Mouse (Mus musculus) gastrocnemius, postnatal 10 days (tissue): ENCODE measurements around the gene Gm38394. TPM values are rescaled to one million over a fixed set of nuclear protein-coding genes. Genes with fewer than 3 reads are reported as not detected.
"Not testable (repeated sequence)": the region's sequence is repeated elsewhere in the genome, so short reads cannot be mapped to it uniquely, and the experiment has no call there.

Experiments used
- DNase-seq: peaks from one replicate; pipeline ENCODE4 v3.0.0; 2021; ENCODE audit warnings: mixed read lengths
- long read RNA-seq, 2 experiments: library from polyadenylated mRNA; stranded (forward); transcript quantifications; one replicate each; pipeline ENCODE4 v2.0.0; 2021
- total RNA-seq, 2 experiments: library from RNA; stranded (reverse); gene quantifications; 2 replicates each; pipeline ENCODE4 v1.2.3; 2021

Gm38394 gene
- 10 to 100 TPM; 42.4 to 56.6 TPM for total RNA-seq
- long read RNA-seq, experiment 1, partial matches to known transcripts: 20 of 21 reads
- long read RNA-seq, experiment 1, other reads (novel, unspliced or antisense): 1 of 21 reads
- long read RNA-seq, experiment 2, partial matches to known transcripts: 0 of 1 reads
- long read RNA-seq, experiment 2, other reads (novel, unspliced or antisense): 1 of 1 reads

DNA sequence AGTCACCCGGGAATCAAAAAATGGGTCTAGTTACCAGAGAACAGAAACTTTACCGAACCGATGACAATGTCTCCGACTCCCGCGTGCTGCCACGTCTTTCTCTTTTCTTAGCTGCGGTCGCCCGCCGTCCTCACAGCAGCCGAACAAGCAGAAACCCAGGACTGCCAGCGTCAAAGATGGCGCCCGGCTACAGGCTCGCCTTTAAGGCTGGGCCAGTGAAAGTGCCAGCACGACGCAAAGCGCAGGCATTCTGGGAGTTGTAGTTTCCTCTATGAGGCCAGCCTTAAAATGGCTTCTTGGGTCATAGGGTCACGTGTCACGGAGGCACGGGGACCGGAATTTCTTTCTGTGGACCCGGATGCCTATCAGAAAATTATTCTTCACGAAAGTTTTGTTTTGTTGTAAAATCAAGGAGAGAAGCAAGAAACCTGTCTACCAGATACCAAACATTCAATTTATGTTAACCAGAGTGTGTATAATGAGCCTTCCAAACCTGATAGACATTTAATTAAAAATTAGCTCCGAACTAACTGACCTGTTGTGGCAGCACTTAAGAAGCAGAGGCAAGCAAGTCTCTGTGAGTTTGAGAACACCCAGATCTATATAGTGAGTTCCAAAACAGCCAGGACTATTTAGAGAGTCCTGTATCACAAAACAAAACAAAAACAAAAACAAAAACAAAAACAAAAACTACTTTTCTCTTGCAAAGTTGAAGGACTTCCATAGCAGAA is at the start of gene Gm38394:
Gene Gm38394 (minus strand): TSS at position 116 of the 731 bp plus-strand sequence.
- peak; percentile 82 for DNase-seq

DNA sequence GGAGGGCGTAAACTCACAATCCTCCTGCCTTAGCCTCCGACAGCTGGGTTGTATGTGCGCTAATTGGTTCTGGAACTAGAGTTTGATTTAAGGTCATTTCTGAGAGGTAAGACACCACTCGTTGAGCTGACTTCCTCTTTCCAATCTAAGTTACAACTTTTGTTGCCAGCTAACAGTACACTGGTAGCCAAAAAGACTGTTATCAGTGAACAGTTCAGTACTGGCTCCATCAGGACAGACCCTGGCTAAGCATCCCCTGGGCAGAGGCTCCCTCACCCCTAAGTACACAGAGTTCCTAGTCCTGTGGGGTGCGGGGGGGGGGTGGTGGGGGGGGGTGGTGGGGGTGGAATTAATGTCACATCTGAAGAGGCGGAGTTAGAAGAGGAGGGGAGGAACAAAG is 49.8 kb upstream of the Gm38394 start:
- no peak for DNase-seq

DNA sequence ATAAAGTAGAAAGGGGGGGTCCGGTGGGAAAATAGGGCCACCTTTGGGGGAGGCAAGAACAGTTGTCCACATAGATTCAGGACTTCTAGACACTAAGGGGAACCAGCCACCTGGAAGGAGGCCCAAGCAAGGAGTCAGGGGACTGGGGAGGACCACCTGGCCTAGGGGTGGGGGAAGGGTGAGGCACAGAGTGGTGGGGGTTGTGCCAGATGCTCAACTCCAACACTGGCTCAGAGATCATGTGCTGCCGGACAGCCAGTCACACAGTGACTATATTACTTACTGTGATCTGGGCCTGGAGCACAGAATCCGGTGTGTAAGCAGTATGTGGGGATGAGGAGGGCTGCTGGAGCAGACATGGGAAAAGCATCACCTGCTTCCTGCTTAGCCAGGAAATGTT is 48.2 kb upstream of the Gm38394 start:
- no peak for DNase-seq

DNA sequence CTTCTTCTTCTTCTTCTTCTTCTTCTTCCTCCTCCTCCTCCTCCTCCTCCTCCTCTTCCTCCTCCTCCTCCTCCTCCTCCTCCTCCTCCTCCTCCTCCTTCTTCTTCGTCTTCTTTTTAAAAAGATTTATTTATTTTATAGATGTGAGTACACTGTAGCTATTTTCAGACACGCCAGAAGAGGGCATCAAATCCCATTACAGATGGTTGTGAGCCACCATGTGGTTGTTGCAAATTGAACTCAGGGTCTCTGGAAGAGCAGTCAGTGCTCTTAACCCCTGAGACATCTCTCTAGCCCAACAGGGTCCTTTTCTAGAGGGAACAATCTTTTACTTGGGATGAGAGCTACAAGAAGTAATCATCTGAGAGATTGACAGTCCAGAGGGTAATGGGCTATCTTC is 40.7 kb upstream of the Gm38394 start:
- not testable (repeated sequence) for DNase-seq

DNA sequence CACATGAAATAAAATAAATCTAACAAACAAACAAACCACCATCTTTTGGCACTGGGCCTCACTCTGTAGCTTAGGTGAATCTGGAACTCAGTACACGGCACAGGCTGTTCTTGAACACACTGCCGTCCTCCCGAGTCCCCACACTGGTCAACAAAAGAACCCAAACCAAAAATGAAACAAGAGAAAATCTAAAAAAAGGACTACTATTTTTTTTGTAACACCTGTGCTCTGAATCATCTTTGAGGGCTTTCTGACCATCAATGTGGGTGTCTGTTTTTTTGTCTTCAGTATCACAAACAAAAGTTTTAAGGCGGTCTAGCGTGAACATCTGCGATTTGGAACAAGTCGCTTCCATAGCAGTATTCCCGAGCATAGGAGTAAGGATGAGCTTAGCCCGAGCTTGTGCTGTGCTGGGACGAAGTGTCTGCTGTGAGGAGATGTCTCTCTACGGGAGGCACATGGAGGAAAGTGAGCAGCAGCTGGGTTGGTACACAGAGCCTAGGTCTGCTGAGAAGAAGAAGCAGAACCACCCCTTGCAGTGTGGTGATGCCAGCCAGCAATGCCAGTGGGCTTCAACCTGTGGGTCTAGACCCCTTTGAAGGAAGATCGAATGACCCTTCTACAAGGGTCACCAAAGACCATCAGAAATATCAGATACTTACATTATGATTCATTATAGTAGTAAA is 37.0 kb upstream of the Gm38394 start:
- no peak for DNase-seq

DNA sequence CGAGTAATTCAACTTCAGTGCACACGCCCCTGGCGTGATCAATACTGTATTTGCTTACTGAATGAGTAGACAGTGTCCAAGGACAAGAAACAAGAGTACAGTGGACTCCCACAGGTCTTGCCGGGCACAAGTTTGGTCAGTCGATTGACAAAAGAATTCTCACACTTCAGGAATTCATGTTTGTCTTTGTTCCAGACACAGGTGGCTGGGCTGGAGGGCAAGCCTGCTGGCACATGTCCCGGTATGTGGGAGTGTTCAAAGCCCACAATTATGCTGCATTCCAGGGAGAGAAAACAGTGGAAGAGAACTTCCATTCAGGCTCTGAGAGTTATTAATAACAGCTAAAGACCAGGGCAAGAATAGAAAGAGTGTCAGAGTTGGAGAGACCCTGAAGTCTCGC is 34.8 kb upstream of the Gm38394 start:
- DNase-seq: peak; percentile 42

DNA sequence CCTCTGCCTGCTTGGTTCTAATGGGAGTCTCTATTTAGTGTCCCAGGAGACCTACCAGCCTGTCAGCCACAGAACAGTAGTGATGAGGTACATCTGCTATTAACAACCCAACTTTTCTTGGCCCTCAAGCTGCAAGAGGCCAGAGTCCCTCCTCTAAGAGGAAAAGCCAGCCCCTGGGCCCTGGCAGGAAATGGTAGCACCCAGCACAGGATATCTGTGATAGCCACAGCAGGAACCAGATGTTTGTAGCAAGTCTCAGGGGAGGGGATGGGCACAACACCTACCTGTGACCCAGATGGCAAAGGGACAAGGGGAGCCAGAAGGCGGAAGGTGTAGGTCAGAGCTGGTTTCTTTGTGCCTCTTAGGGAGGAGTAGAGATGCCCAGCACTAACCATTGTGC is 33.8 kb upstream of the Gm38394 start:
- no peak for DNase-seq

DNA sequence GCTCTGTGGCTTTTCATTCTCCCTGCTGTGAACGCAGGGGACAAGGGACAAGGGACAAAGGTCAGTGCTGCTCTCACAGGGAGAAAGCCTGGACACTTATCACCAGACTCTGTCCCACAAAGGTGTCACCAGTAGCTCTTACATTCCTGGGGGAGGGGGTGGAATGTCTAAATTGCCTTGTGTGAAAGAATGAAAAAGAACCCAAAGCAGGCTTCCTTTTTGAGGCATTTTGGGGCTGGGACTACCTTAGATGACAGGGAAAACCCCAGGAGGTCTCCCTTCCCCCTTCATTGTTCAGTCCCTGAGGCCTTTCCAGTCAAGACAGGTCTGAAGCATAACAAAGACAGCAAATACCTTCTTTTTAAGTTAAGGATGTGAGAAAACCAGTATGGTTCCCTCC is 33.2 kb upstream of the Gm38394 start:
- no peak for DNase-seq

DNA sequence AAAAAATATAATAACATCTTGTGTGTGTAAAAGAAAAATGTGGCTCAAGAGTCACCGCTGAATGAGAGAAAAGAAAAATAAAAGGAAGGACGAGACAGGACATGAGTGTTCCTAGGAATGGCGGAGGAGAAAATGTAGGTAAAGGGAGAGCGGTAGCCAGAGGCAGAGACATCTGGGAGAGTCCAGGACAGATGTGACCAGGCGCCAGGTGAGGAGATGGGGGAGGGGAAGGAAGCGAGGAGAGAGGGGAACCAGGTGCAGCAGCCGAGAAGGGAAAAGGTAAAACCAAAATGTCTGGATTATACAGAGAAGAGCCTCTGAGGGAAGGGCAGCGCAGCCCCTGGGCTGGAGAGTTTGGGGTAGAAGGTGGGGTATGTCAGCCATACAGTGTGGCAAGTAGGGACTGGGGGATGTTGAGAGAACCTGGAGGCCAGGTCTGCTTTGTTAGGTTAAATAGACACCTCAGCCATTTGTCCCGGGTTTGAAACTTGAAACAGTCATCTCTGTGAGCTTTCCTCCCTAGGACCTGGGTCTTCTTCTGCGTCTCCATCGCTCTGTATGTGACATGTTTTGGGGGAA is 32.5 kb upstream of the Gm38394 start:
- DNase-seq: no peak

DNA sequence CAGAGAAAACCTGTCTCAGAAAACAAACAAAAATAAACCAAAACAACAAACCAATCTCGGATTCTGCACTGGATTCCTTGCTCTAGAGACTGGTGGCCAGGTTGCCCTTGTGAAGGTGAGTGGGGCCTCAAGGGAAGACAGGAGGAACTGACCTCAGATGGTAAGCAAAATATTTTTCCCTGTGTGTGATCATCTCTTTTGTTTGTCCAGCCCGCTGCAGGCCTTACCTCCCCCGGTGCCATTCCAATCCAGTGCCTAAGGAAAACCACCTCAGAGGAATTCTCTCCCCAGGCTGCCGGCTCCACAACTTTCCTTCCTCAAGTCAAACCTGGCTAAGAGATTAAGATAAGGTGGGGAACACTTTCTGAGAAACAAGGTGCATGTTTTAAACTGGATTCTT is 31.1 kb upstream of the Gm38394 start:
- no peak for DNase-seq

DNA sequence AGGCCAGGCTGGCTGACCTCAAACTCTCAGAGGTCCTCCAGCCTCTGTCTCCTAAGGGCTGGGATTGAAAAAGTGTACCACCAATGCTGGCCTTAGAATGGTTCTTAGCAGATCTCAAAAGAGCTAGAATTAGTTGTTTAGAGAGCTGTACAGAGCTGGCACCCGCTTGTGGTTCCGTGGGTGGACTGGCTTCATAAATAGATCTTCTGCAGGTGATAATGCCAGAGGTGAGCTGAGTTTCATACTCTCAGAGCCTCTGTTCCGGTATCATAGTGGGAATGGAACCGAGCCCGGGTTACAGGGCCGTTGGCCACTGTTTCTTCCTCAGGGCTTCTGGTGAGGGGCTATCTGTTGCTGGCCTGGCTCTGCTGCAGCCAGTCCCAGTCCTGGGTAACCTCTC is 29.9 kb upstream of the Gm38394 start:
- DNase-seq: no peak

DNA sequence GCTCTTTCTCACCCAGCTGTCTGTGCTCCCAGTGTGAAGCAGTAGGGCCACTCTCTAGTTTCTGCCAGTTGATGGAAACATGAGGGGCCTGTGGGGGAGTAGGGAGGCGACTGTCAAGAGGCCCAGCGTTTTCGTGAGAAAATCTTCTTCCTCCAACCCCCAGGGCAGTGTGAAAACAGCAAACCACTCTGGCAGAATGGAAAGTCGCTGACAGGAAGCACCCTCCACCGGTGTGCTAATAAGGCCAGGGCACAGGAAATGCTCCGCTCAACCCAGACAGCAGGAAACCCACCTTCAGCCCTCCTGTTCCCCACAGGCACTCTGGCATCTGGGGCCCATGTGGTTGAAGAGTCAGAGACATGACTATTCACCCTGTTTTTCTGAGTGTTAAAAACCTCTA is 28.8 kb upstream of the Gm38394 start, which contains the start of gene Lax1:
Gene Lax1 (minus strand): TSS at position 212 of the 400 bp plus-strand sequence.
- DNase-seq: no peak

DNA sequence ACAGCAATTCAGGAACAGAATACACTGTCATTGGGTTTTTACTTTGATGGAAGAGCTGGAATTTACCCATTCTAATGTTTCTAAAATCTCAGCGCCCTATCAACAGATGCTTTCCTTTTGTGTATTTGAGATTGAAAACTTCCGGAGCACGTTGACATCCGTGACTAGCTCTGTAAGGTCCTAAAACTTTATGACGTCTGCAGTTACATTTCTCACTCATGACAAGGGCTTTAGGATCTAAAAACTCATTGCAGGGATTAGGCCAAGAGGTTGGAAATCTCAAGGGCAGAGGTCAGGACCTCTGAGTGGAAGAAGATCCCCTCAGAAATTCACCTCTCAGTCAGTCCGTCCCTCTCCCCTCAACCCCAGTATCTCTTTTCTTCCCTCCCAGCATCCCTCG is 27.2 kb upstream of the Gm38394 start:
- DNase-seq: no peak

DNA sequence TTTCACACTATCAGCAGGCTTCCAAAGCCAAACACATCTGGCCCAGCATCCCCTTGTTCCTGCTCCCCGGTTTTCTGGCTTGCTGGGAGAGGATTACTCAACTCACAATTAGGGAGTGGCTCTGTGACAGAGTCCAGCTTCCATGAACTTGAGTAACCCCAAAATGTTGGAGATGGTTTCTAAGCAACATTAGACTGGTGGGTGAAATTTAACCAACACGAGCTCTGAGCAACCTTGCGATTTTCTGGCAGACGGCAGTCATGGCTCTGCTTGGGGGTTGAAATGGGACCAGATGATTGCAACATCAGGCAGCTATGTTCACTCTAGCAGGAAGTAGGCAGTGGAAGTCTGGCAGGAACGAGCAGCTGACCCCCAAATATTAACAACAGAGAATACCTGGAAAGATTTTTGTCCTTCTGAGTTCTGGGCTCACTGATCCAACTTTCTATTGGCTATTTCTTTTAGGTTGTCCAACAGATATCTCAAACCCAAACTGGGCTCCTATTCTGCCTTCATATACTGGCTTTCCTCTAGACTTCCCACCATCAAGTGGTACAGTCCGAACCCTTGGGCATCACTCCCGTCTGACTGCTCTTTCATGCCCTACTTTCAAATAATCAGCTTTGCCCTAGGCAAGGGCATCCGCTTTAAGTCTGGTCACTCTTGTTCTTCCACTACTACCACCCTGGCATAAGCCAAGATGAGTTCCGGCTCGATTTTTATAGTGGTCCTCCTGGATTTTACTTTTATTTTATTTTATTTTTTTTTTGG is 24.8 kb upstream of the Gm38394 start:
- DNase-seq: peak; percentile 47

DNA sequence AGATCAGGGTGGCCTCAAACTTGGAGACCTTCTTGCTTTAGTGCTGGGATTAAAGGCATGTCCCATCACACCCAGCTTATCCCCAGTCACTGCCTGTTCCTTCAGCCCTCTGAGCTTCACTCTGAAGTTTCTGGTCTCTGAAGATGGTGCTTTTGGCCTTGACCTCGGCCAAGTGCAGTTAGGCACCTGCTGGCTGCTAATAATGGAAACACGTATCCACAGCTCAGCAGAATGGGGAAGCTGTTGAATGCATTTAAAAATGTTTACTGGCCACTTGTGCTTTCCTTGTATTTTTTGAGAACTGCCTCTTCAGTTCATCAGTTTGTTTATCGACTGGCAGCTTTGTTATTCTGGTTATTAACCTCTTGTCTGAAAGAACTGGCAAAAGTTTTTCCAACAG is 10.7 kb upstream of the Gm38394 start:
- DNase-seq: no peak

DNA sequence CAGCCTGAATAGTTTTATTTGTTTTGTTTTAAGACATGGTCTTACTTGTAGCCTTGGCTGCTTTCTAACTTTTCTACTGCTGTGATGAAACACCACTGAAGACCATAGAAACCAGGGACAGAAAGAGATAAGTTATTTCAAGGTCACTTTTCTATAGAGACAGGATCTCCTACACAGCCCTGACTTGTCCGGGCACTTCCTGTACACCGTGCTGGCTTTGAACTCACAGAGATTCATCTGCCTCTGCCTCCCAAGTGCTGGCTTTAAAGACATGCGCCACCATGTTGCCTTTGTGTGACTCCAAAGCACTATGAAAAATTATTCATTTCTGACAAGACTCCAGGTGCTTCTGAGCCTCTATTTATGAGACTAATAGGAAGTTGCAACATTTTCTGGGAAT is 10.1 kb upstream of the Gm38394 start:
- DNase-seq: no peak

DNA sequence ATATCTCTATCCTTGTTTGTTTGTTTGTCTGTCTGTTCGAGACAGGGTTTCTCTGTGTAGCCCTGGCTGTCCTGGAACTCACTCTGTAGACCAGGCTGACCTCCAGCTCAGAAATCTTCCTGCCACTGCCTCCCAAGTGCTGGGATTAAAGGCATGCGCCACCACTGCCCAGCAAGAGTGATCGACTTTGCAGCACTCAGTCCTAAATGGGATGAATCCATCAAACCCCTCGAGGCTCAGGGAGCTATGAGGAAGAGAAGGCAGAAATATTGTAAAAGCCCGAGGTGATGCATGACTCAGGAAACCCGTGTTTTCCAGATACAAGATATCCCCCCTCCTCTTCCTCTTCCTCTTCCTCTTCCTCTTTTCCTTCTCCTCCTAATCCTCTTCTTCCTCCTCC is 9.7 kb upstream of the Gm38394 start:
- no peak for DNase-seq

DNA sequence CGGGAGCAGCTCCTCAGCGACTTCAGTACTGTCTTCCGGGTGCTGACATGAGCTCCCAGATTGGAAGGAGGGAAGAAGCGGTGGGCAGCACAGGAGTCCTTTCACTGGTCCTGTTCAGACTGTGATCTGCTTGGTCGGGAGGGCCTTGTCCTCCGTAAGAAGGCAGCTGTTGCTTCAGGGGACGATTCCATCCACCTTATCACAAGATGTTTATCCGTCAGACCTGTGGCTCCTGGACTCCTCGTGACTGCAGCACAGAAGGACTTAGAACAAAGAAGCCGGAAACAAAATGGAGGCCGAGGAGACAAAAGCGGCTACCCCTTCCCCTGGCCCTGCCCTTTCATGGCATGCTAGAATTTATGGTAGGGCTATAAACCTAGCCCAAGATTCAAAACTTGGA is 9.1 kb upstream of the Gm38394 start:
- DNase-seq: no peak

DNA sequence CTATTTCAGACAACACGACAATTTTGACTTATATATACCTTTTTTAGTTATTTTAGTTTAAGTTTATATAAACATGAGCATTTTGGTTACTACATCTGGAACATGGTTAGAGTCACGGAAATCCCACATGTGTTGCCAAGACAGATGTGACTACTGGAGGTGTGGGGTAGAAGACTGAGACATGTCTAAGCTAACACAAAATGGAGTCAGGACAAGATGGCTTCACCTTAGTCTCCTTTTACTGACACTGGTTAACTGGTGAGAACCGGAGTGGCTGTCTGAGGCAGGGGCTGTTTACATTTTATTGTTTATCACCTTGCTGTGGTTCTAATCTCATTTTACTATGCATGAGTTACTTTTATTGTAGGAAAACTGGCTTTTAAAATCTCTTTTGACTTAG is 7.5 kb upstream of the Gm38394 start:
- DNase-seq: no peak

DNA sequence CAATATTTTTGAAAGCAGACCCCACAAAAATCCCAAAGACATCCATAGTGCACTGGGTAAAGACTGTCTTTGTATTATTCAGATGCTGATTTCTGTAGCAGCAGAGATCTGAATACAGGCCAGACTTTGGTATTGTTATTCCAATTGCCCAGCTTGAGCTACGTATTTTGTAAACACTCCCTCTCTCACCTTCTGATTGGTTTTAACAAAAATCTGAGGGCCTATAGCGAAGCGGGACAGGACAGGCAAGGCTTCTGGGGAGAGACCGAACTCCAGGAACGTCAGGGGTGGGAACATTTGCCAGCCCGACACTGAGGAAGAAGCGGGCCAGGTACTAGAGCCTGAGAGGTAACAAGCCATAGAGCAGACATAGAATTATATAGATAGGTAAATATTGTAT is 6.6 kb upstream of the Gm38394 start:
- DNase-seq: no peak

DNA sequence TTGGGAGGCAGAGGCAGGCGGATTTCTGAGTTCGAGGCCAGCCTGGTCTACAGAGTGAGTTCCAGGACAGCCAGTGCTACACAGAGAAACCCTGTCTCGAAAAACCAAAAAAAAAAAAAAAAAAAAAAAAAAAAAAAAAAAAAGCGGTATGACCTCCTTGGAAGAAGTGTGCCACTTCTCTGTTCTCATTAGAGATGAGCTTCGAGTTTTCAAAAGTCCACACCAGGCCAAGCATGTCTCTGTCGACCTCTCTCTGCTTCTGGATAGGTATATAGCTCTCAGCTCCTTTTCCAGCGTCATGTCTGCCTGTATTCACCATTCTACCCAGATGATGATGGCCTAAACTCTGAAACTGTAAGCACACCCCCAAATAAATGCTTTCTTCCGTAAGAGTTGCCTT is 4.6 kb upstream of the Gm38394 start:
- DNase-seq: not testable (repeated sequence)

DNA sequence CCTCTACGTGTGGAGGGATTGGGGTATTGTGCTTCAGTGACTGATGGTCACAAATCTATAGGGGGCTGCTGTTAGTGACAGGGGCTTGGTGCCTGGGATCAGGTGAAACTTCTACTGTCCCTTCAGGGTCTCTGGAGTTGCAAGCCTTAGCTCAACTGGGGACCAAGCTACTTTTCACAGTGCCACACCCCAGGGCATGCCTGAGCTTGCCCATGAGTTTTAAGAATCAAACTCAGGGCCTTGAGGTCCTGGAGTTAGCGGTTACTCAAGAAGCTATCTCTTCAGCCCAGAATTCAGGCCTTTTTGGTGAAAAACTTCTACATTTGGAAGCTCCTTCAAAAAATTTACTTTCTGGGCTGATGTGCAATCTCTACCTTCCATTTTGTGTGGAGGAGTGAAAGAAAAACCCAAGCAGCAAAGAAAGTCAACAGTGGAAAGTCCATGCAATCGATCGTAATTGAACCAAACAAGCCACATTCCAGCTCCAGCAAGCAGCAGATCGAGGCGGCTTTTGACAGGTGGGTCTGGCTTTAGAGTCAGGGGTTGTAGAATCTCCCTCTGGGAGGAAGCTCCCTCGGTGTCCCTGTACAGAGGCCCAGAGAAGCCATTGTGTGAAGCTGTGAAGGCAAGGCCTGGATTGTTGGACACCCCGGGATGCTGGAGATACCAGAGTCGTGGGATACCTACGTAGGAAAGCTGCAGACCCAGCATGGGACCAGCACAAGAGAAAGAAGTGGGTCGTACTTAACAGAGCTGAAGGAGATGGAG is 3.3 kb upstream of the Gm38394 start:
- no peak for DNase-seq
